Mouse (Mus musculus) MEL (cell line): ENCODE measurements at regions not wholly inside any gene's neighbourhood (a gene's known extent, or its start where the extent isn't known, plus 50 kb on each side); places are given as distances from the start of the nearest gene placed in this dataset.

ENCODE experiments used
- DNase-seq: peaks from one replicate; pipeline ENCODE4 v3.0.0; 2011; ENCODE audit warnings: low read depth, low spot score
- H3K27ac ChIP-seq: 2 replicates; pipeline ENCODE4 v1.5.1; 2012; ENCODE audit warnings: low read depth, mild to moderate bottlenecking, control low read depth, low read length, moderate library complexity; ENCODE audit not compliant: control insufficient read depth
- H3K27me3 ChIP-seq, 2 experiments: fragments of 150-350 bp in 1 of 2; sonication (generic) in 1 of 2; 2 replicates each; pipeline ENCODE4 v1.6.1; 2012; ENCODE audit warnings: low read length in 2 of 2, mild to moderate bottlenecking in 2 of 2, improper control_type of control experiment in 1 of 2, moderate library complexity in 1 of 2; ENCODE audit not compliant: insufficient read depth in 2 of 2, control insufficient read depth in 1 of 2
- H3K36me3 ChIP-seq, 2 experiments: 2 replicates each; pipeline ENCODE4 v1.6.1; 2012 to 2014; ENCODE audit warnings: low read length in 2 of 2, improper control_type of control experiment in 1 of 2, inconsistent platforms in 1 of 2, mild to moderate bottlenecking in 1 of 2; ENCODE audit not compliant: insufficient read depth in 2 of 2, control insufficient read depth in 1 of 2
- H3K4me1 ChIP-seq, 2 experiments: fragments of 150-350 bp in 1 of 2; sonication (generic) in 1 of 2; 2 replicates each; pipeline ENCODE4 v1.6.1; 2012; ENCODE audit warnings: low read length in 2 of 2, improper control_type of control experiment in 1 of 2, mild to moderate bottlenecking in 1 of 2; ENCODE audit not compliant: insufficient read depth in 2 of 2, control insufficient read depth in 1 of 2
- H3K4me3 ChIP-seq, 2 experiments: fragments of 150-350 bp in 1 of 2; sonication (generic) in 1 of 2; 2 replicates each; pipeline ENCODE4 v1.5.1; 2012; ENCODE audit warnings: low read depth in 2 of 2, low read length in 2 of 2, mild to moderate bottlenecking in 2 of 2, moderate library complexity in 2 of 2, control low read depth in 1 of 2, improper control_type of control experiment in 1 of 2; ENCODE audit not compliant: control insufficient read depth in 1 of 2, insufficient read depth in 1 of 2
- H3K79me2 ChIP-seq: 2 replicates; pipeline ENCODE4 v1.6.1; 2012; ENCODE audit warnings: mild to moderate bottlenecking, low read length, moderate library complexity; ENCODE audit not compliant: control insufficient read depth, poor library complexity, insufficient read depth
- H3K9ac ChIP-seq: 2 replicates; pipeline ENCODE4 v1.6.1; 2012; ENCODE audit warnings: low read depth, mild to moderate bottlenecking, control low read depth, low read length, moderate library complexity; ENCODE audit not compliant: control insufficient read depth, poor library complexity, severe bottlenecking
- H3K9me3 ChIP-seq: fragments of 150-350 bp; sonication (generic); replicated peaks from 2 replicates; pipeline ENCODE4 v1.6.1; 2012; ENCODE audit warnings: mild to moderate bottlenecking, low read length, improper control_type of control experiment, moderate library complexity; ENCODE audit not compliant: insufficient read depth
- E2F4 ChIP-seq: IDR thresholded peaks from 2 replicates; pipeline ENCODE4 v1.6.1; 2011; ENCODE audit warnings: low read depth, low read length, improper control_type of control experiment, borderline replicate concordance
- ELF1 ChIP-seq: IDR thresholded peaks from 2 replicates; pipeline ENCODE4 v1.6.1; 2014; ENCODE audit warnings: low read depth, mild to moderate bottlenecking, inconsistent platforms, low read length, improper control_type of control experiment, moderate library complexity
- EP300 ChIP-seq, 2 experiments: IDR thresholded peaks; 2 replicates each; pipeline ENCODE4 v1.6.1; 2011; ENCODE audit warnings: improper control_type of control experiment in 2 of 2, low read length in 2 of 2, low read depth in 1 of 2, mild to moderate bottlenecking in 1 of 2
- ETS1 ChIP-seq: IDR thresholded peaks from 2 replicates; pipeline ENCODE4 v1.6.1; 2012; ENCODE audit warnings: low read depth, mild to moderate bottlenecking, inconsistent platforms, low read length, improper control_type of control experiment, moderate library complexity
- GATA1 ChIP-seq: IDR thresholded peaks from 2 replicates; pipeline ENCODE4 v1.6.1; 2011; ENCODE audit warnings: low read depth, low read length, improper control_type of control experiment
- JUND ChIP-seq: IDR thresholded peaks from 2 replicates; pipeline ENCODE4 v1.6.1; 2011; ENCODE audit warnings: low read depth, mild to moderate bottlenecking, improper control_type of control experiment, low read length
- MXI1 ChIP-seq: IDR thresholded peaks from 2 replicates; pipeline ENCODE4 v1.6.1; 2011; ENCODE audit warnings: mild to moderate bottlenecking, low read depth, low read length, improper control_type of control experiment
- MYC ChIP-seq: IDR thresholded peaks from 2 replicates; pipeline ENCODE4 v1.6.1; 2011; ENCODE audit warnings: low read depth, mild to moderate bottlenecking, low read length, improper control_type of control experiment, moderate library complexity
- NELFE ChIP-seq: IDR thresholded peaks from 2 replicates; pipeline ENCODE4 v1.6.1; 2011; ENCODE audit warnings: low read depth, low read length, improper control_type of control experiment
- NRF1 ChIP-seq: IDR thresholded peaks from 2 replicates; pipeline ENCODE4 v1.6.1; 2014; ENCODE audit warnings: low read depth, mild to moderate bottlenecking, inconsistent platforms, low read length, improper control_type of control experiment, moderate library complexity; ENCODE audit not compliant: poor library complexity, insufficient read depth, severe bottlenecking
- POLR2AphosphoS2 ChIP-seq: IDR thresholded peaks from 2 replicates; pipeline ENCODE4 v1.6.1; 2011; ENCODE audit warnings: low read length, improper control_type of control experiment
- RCOR1 ChIP-seq: IDR thresholded peaks from 2 replicates; pipeline ENCODE4 v1.6.1; 2012; ENCODE audit warnings: low read depth, mild to moderate bottlenecking, inconsistent platforms, low read length, improper control_type of control experiment
- SIN3A ChIP-seq: IDR thresholded peaks from 2 replicates; pipeline ENCODE4 v1.6.1; 2012; ENCODE audit warnings: low read length, improper control_type of control experiment, inconsistent platforms
- SMC3 ChIP-seq: IDR thresholded peaks from 2 replicates; pipeline ENCODE4 v1.6.1; 2011; ENCODE audit warnings: low read depth, low read length, improper control_type of control experiment
- TCF12 ChIP-seq: IDR thresholded peaks from 2 replicates; pipeline ENCODE4 v1.6.1; 2014; ENCODE audit warnings: low read depth, mild to moderate bottlenecking, inconsistent platforms, low read length, improper control_type of control experiment, moderate library complexity
- ZC3H11A ChIP-seq: IDR thresholded peaks from 2 replicates; pipeline ENCODE4 v1.6.1; 2012; ENCODE audit warnings: low read depth, mild to moderate bottlenecking, inconsistent platforms, low read length, improper control_type of control experiment
- ZKSCAN1 ChIP-seq: IDR thresholded peaks from 2 replicates; pipeline ENCODE4 v1.6.1; 2012; ENCODE audit warnings: low read depth, mild to moderate bottlenecking, inconsistent platforms, low read length, improper control_type of control experiment, moderate library complexity
- ZNF384 ChIP-seq: IDR thresholded peaks from 2 replicates; pipeline ENCODE4 v1.6.1; 2012; ENCODE audit warnings: low read depth, mild to moderate bottlenecking, inconsistent platforms, low read length, improper control_type of control experiment

- H3K79me2 ChIP-seq: no peaks in the 10 kb centered on the region
- no peaks in the 10 kb centered on the region for H3K9me3 ChIP-seq
- H3K27ac ChIP-seq: no peak overlapping the region
- no peak overlapping the region for H3K4me3 ChIP-seq
- peaks cover 0 to 2% of the 10 kb centered on the region in 2 experiments; a peak in 1 of 4 replicates for H3K36me3 ChIP-seq
- DNase-seq: peak; percentile 42
- peaks cover 0 to 11% of the 10 kb centered on the region in 2 experiments; a peak in 3 of 4 replicates for H3K27me3 ChIP-seq
- peaks cover 0 to 8% of the 10 kb centered on the region in 2 experiments; a peak in 2 of 4 replicates for H3K4me1 ChIP-seq
- TF ChIP-seq EP300 (IDR thresholded peaks at IDR 0.05; ENCODE audit: low read depth in 1 of 2, low read length in 2 of 2) (peak in 1 of 2 experiments; percentile 55; a peak in 2 of 4 replicates), GATA1 (peak; percentile 63), TCF12 (0 out of 2 replicates have a peak, but pooled peaks have one; percentile 15), MXI1 (no peak), RCOR1 (peak; percentile 51; the same call in 1 of the 2 replicates), NELFE (no peak), ELF1 (peak; percentile 45; the same call in 1 of the 2 replicates), ETS1 (peak; percentile 48; the same call in 1 of the 2 replicates)
- no peak overlapping the region for H3K9ac ChIP-seq
Measured at GRCm38 (mm10) chr6:28989433-28989832, 70.6 kb upstream of the Lep start.

GRCm38 (mm10) chr6:28990210-28990609, 69.8 kb upstream of the Lep start:
- Histone ChIP-seq H3K9me3 (no peaks in the 10 kb centered on the region), H3K9ac (no peak overlapping the region), H3K4me1 (peaks cover 0 to 8% of the 10 kb centered on the region in 2 experiments; a peak in 2 of 4 replicates), H3K4me3 (no peak overlapping the region), H3K27ac (no peak overlapping the region), H3K27me3 (peaks cover 0 to 11% of the 10 kb centered on the region in 2 experiments; a peak in 3 of 4 replicates), H3K79me2 (no peaks in the 10 kb centered on the region), H3K36me3 (peaks cover 0 to 2% of the 10 kb centered on the region in 2 experiments; a peak in 1 of 4 replicates)
- TF ChIP-seq ZC3H11A (no peak), SMC3 (no peak), JUND (no peak), NELFE (no peak), E2F4 (no peak), NRF1 (no peak), POLR2AphosphoS2 (no peak), SIN3A (no peak), ZNF384 (no peak), MYC (no peak), ZKSCAN1 (no peak), TCF12 (no peak)
- no peak for DNase-seq
